Mouse (Mus musculus) lung, postnatal 10 days (tissue): ENCODE measurements around the gene Cd48.
A peak's percentile ranks its signal among the peaks of the same experiment; 100 is the strongest.
"Not testable (repeated sequence)": the region's sequence is repeated elsewhere in the genome, so short reads cannot be mapped to it uniquely, and the experiment has no call there.

ENCODE experiments used
- DNase-seq: peaks from one replicate; pipeline ENCODE4 v3.0.0; 2021

The Cd48 gene

DNA sequence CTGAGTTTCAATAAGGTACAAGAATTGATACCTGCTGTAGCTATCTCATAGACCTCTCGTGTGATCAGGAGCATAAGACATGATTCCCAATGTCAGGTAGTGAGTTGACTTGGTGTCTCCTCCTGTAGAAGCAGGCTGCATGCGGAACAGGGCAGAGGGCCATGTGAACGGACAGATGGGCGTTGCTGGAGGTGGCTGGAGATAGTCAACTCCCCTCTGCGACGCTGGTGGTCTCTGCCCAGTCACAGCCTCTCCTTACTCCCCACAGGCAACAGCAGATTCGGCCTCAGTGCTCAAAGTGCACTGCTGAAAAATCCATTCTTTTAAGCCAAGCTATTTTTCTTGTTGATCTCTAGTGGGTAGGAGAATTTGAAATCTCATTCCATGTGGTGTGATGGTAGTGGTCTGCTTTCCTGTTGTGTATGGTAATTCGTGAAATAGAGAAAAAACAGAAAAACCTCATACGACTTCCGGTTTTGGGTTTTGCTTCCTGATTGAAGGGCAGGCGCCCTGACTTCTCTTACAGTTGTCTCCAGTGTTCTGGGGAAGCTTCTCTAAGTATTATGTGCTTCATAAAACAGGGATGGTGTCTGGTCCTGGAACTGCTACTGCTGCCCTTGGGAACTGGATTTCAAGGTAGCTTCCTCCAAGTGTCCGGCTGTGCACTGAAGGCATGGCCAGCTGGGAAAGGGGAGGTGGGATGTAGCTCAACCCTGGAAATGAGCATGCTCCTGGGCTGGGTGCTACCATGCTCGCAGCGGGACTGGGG lies at the start of gene Cd48:
Gene Cd48 (plus strand): TSS at position 479 of the 769 bp plus-strand sequence.
- DNase-seq: no peak

DNA sequence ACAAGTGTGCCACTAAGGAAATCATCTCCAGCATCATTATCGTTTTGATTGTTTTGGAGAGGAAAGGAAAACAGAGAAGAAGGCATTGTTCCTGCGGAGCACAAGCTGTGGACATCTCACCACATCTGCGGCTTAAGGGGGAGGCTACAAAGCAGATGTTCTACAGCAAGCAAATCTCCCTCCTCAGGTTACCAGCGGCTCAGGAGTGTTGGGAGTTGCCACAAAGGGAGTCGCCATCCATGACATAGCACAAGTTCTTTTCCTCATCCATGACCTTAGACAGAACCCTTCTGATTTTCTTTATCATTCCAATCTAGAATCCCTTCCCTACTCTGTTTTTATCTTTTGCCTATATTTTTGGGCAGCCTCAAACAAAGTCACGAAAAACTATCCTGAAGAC lies 46.1 kb upstream of the Cd48 start:
- no peak for DNase-seq

DNA sequence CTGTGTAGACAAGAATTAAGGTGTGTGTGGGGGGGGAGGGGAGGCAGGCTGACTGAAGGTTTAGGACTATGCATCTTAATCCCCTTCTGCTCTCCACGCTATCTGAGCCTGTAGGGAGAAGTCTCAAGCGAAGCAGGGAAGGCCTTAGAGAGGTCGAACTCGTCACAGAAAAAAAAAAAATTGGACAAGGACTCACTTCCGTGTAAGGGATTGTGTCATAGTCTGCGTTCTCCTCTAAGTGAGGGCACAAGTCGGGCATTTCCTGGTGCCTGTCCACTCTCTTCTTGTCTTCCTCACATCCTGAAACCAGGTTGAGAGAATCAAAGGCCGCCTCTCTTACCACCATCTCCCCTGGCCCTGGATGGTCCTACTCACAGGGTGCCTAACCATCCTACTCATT lies 44.7 kb upstream of the Cd48 start:
- DNase-seq: no peak

DNA sequence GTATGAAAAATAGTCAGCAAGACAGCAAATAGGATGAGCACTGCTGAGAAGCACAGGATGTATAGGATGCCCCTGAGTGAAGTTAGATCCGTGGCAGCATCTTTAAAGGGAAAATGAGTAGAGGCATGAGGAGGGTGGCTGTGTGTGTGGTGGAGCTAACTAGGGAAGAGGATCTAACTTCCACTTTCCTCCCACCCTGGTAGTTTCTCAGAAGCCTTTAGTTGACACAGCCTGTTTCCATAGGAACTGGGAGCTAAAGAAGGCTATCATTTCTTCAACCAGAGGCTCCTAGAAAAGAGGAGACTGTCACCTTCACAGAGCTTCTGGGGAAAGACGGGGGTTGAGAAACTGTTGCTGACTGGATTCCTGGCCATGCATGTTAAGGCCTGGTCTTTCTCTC lies 43.1 kb upstream of the Cd48 start:
- no peak for DNase-seq

DNA sequence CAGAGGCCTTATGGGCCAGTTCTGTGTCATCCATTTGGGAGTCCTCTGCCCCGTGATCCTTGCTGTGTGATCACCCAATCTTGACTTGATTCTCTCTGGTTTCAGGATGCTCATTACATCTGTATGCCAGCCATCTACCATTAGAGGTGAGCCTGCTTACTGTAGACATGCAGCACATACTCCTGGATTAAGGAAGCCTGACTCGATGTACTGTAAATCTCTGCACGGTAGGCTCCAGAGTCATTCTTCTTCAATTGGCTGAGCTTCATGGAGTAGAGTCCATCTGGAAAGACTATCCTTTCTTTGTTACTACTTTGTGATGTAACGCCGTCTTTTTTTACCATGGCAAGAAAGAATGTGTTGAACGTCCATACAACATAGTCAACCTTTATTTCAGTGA lies 41.0 kb upstream of the Cd48 start:
- DNase-seq: no peak

DNA sequence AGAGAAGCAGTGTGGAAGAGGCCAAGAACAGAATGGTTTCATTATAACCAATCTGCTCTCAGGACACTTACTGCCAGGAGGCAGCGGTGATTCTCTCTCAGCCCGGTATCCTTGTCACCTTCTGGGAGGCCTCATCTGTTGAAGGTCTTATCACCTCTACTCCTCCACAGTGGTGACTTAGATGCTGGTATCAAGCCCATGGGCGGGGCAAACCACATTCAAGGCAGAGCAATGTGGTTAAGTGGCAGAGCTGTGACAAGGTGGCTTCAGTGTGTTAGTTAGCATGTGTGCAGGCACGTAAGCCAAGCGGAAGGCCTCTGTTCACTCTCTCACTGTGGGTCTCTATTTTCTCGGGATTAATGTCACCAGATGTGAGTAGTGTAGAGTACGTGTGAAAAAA lies 38.2 kb upstream of the Cd48 start:
- DNase-seq: no peak

DNA sequence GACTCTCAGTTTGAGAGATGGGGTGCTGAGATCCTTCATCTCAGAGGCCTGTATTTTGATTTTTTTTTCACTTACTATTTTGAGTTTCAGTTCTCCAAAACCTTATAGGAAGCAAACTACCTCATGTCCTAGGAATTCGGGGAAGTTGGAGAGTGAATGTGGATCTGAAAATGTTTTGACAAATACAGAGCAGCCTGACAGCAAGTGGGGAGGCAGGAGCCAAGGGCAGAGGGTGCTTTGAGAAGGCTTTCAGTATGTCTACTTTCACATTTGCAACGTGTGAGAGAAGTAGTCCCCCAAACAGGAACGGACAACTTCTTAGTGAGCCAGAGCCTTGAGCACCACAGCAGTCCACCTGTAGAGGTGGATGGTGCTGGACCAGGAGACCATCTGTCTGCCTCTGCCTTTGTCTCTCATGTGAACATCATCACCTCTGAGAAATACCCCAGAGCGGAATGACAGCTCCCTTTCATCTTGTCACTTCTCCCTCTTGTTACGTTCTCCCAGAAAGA lies 35.3 kb upstream of the Cd48 start:
- DNase-seq: no peak

DNA sequence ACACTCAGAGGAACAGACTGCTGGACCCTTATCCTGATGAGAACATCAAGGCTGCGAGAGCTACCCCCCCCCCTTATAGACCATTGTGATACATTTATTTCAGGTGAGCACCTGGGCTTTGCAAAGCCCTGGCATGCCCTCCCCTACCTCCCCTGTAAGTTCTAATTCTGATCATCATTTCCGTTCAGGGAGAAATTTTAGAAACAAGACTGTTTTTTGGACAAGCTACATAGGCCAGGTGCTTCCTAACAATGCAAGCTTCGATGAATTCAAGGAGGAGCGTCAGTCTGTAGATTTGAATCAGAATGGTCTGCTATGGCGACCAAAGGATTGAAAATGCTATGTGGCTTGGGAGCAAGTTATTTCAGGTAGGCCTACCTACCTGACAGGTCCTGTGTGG lies 34.1 kb upstream of the Cd48 start:
- no peak for DNase-seq

DNA sequence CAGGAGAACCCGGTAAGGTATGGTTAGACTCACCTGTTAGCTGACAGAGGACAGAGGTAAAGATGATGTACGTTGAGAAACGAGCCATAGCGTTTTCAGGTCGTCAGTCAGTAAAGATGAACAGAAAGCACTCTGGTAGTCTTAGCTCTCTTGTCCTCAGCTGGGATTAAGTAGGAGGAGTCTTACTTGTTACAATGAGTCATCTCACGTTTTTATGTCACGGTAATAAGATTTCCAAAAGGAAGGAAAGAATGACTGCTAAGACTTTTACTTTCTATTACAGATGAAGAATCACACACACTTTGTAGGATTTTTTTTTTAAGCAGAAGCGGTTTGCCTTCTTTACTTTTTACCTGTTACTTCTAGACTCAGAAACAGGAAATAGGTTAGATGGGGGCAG lies 33.0 kb upstream of the Cd48 start:
- DNase-seq: no peak

DNA sequence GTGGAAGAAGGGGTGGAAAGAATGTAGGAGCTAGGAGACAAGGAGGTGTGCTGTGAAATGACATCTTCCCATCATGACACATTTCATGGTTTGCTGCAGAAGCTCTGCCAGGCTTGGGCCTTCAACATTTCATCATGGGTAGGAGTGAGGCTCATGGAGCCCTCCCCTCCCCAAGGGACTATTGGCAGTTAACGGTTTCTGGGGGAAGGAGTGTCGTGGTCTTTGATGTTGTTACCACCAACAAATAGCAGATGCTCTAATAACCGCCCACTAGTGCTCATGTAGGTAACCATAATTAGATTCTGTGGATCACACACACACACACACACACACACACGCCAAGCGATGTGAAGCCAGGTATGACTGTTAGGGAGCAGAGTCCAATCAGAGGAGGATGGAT lies 29.1 kb upstream of the Cd48 start, which contains the start of gene Slamf7:
Gene Slamf7 (minus strand): TSS at position 302 of the 400 bp plus-strand sequence.
- no peak for DNase-seq

DNA sequence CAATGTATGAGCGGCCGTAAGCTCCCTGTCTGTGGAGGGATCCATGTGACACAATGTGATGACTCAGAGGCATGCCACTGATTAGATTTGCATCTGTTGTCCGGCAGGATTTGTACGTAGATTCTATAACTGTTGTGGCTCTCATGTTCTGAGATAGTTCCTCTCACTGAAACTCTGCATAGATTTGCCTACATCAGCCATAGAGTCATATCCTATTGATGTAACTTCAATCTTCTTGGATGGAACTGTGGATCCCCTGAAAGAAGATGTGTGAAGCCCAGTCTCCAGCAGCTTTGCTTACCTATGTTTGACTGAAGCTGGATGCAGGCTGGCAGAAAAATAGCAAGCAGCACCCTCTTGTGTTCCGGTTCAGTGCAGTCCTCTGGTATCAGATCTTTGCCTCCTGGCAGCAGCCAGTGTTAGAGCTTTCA lies 23.2 kb upstream of the Cd48 start:
- DNase-seq: no peak

DNA sequence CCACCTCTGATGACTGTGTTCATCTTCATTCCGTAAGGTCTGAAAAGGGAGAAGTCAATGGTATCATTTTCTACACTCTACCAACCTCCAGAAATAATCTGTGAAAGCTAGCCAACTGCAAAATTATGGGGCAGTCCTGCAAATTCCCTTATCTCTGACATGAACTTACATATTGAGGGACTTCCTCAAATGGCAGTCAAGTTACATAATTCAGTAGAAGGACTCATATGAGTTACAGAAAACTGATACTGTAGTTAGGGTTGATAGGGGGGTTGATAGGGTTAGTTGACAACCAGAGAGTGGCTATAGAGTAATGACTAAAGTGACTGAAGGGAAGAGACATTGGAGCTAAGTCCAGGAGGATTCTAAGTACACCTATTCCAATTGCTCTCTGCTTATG lies 21.4 kb upstream of the Cd48 start:
- DNase-seq: no peak

DNA sequence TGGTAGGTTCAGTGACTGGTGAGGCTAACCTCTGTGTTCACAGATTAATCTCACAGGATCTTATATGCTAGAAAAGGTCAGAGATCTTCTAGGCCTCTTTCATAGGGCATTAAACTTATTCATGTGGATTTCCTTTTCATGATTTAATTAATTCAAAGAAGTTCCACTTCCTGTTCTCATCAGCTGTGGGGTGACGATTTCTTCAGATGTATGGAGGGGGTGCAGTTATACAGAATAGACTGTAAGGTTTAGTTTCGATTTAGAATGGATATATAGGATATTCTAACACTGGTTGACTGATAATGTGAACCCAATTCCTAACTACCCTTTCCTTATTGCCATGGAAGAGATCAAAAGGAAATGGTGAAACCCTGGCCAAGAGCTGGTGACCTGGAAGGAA lies 20.3 kb upstream of the Cd48 start:
- DNase-seq: no peak

DNA sequence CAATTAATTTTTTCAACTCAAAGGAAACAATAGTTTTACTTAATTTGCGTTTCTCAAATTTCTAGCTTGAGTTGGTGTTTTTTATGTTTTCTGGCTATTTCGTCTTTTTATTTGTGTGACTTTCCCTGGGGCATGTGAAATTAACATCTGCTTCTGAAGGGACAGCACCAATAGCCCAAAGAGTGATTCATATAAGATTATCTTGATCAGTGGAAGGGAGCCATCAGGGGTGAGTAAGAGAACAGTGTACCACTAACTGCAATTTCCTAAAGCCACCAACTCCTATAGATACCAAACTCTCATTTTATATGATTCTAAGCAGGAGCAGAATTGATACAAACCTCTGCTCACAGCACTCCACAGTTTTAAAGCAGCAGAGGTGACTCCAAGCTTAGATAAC lies 18.1 kb upstream of the Cd48 start:
- no peak for DNase-seq

DNA sequence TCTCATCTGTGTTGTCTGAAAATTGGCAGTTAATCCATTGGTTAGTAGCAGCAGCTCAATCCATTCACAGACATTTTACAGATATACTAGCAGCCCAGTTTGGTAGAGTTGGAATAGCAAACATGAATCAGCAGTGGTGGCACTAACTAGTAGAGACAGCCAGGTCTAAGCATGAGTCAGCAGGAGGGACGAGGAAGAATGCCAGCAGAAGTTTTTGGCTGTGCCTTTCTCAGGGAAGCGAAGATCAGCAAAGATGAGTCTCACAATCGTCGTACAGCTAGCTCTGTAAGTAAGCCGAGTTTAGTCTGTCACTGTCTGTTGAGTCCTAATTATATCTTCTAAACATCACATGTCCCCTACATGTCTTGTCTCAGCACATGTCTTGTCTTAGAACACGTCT lies 15.5 kb upstream of the Cd48 start:
- no peak for DNase-seq

DNA sequence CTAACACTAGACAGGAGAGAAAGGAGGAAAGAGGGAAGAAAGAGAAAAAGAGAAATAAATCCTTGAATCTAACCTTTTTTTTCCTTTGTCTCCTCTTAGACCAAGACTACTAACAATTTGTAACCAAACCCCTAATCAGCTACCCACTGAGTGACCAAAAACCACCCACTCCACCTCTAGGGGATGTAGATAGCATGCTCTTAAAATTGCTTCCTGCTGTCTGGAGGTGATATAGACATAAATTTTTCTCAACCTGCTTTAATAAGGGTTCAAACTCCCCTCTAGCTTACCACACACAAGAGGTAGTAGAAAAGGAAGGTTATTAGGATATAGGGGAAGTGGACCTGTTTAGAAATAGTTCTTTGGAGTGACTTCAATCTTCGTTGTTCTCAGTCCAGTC lies 14.6 kb upstream of the Cd48 start:
- no peak for DNase-seq

DNA sequence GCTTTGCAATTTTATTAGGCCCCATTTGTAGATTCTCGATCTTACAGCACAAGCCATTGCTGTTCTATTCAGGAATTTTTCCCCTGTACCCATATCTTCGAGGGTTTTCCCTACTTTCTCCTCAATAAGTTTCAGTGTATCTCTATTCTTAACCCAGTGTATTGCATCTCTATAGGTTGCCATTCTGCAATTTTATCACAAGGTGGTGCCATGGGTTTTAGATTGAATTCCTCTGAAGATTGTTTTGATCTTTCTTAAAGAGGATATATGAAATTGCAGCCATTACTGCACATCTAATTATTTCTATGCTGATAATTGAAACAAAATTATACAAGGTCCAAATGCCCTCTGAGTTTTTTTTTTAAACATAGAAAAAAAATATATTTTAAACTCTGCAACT lies 9.4 kb upstream of the Cd48 start:
- DNase-seq: not testable (repeated sequence)

DNA sequence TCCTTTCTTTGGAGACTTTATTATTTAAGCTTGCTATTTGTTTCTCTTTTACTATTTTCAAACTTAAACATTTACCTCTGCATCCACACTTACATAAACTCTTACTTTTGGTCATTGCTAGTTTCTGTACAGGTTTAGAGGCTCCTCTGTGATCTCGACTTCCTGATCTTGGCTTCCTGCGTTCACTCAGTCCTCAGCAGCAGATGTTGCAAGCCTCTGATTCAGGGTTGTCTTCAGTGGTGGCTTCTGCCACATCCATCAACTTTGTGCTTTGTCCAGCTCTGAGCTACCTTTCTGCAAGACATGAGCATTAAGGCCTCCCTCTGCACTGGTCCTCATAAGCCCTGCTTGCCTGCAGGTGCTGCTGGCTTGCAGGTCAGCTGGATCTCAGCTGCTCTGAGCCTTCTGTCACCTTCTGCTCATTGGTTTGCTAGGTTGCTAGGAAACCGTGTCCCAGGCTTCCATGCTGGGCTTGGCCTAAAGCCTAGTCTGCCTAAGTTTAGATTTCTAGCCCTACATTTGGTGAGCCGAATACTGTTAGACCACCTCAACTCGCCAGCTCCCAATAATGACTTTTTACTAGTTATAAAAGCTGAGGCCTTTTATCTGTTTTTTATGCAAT lies 8.8 kb upstream of the Cd48 start:
- no peak for DNase-seq

DNA sequence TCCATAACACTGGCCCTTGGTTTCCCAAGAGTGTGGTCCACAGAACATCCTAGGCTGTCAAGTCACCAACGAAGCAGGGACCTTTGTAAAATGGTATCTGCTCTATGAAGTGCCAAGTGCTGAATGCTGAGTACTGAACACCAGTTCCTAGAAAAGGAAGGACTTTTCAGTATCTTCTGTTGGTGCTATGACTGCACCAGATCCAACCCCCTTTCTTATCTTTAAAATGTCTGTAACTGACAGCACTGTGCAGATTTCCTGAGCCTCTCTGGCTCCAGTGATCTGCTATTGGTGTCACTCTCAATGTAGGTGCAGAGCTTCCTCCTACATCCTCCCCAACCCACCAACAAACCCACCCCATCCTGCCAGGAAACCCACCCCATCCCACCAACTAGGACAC lies 7.3 kb upstream of the Cd48 start:
- DNase-seq: no peak

DNA sequence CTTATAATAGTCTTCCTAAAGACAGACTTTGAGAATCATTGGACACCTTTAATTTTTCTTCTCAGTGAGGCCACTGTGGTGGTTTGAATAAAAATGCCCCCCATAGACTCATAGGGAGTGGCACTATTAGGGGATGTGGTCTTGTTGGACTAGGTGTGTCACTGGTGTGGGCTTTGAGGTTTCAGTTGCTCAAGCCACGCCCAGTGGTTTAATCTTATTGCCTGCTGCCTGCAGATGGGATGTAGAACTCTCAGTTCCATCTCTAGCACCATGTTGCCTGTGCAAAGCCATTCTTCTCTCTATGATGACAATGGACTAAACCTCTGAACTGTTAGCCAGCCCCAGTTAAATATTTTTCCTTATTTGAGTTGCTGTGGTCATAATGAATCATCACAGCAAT lies 4.1 kb upstream of the Cd48 start:
- no peak for DNase-seq

DNA sequence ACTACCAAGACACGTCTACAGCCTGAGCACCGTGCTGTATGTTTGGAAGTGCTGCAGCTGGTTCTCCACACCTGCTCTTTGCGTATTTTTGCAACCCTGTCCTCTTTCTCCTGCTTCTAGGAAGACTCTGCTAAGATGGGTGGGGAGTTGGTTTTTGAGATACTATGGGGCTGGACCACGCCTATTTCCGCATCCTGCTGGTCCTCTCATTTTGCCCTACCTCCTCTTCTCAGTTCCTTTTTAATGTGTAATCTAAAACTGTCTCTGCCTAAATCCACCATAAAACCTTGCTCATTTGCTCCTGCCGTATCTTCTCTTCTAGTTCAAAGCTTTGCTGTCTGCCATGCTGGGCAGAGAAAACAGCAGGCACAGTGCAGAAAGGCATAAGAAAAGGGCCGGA lies 800 bp upstream of the Cd48 start:
- no peak for DNase-seq

DNA sequence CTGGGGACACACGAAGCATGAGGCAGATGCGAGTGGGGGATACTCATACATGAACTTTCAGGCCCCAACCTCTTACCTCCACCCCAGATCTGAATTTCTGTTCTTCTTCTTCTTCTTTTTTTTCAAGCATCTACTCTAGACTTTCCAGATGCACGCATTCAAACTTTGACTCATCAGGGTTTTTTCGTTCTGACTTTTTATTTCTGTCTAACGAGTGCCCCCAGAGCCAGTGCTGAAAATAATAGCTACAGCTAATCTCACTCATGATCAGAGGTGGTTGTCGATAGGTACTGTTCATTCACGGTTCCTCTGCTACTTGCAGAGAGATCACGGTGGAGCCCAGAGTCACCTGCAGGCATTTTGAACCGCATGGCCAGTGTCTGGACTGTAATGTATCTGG lies 3.1 kb downstream of the Cd48 start:
- DNase-seq: no peak

DNA sequence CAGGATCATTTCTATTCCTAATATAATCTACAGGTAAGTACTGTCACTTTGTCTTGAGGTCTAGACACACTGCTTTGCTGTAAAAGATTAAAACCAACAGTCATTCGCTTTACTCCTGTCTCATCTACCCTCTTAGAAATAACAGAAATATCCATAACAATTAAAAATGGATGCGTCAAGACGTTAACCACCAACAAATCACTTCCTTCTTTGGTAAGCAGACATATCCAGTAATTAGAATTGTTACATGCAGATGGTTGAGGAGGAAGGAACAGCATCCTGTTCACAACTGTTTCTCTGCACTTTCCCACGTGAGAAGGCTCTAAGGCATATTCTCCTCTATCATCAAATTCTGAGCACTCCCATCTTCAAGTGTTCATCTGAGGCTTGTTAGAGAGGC lies 5.5 kb downstream of the Cd48 start:
- no peak for DNase-seq

DNA sequence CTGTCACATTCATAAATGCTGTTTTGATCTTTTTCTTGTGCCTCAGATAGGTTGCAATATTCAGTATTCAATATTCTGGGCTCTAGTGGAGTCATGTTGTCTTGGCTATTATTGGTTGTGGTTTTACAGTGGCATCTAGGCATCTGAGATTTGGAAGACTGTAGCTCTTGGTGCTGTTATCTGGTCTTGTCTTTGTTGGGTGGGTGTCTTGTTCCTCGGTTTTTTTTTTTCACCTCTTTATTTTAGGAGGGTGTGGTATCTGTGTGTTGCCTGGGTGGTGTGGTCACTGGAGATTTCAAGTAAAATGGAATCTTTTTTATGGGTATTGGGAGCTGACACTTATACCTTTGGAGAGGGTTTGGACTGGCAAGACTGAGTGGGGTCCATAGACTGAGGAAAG lies 12.1 kb downstream of the Cd48 start:
- no peak for DNase-seq

DNA sequence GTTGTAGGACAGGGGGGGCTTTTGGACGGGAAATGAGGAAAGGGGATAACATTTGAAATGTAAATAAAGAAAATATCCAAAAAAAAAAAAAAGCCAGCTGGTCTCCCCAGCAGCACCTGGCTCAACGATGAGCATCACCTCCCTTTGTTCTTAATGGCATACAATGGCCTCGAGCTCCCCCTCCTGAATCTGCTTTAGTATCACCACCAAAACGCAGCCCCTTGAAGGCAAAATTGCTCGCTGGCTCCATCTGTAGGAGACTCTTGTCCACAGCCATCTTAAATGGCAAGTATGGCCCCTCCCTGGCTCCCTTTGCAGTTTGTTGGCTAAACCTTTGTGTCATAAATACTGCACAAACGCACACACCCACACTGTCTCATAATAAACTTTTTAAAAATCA lies 17.2 kb downstream of the Cd48 start:
- DNase-seq: peak; percentile 23
